Mouse (Mus musculus) lung, postnatal 10 days (tissue): ENCODE measurements around the gene Frmpd3.

Source experiments
- DNase-seq: peaks from one replicate; pipeline ENCODE4 v3.0.0; 2021

Gene Frmpd3

GRCm38 (mm10) chrX:140456751-140457491 is 114.9 kb downstream of the Frmpd3 start:
- peak; percentile 2 for DNase-seq

- DNase-seq, result no peak
Measured at GRCm38 (mm10) chrX:140457502-140457901, 115.4 kb downstream of the Frmpd3 start.

- DNase-seq, result no peak
Measured at GRCm38 (mm10) chrX:140478231-140478630, 136.2 kb downstream of the Frmpd3 start.

- DNase-seq, result peak; percentile 38
Measured at GRCm38 (mm10) chrX:140479171-140479570, 137.1 kb downstream of the Frmpd3 start.
